Mouse (Mus musculus) effector memory CD4-positive, alpha-beta T cell, adult 7 months (primary cell): ENCODE results near the gene Bmt2. TPM values are rescaled to one million over a fixed set of nuclear protein-coding genes. Genes with fewer than 3 reads are reported as not detected.

Source experiments
- polyA plus RNA-seq: library from polyadenylated mRNA; unstranded; fragments of 100-300 nt; shearing (Covaris generic); gene quantifications from one replicate; pipeline ENCODE4 v1.2.1, GENCODE M21; 2017

Gene Bmt2
- polyA plus RNA-seq, result 29.7 TPM

GRCm38 (mm10) chr6:13677818-13678282 lies at the start of gene Bmt2:
Gene Bmt2 (minus strand): TSS chr6:13677966.

GRCm38 (mm10) chr6:13607621-13608493 lies 69.9 kb downstream of the Bmt2 start, which contains the start of gene Tmem168:
Gene Tmem168 (minus strand): TSS chr6:13608100.

Other genes starting within 250 kb of the Bmt2 start
- 63.0 TPM for gene Tmem168, start 69.9 kb downstream of the Bmt2 start, polyA plus RNA-seq
- not detected for gene Gpr85, start 162.0 kb upstream of the Bmt2 start, polyA plus RNA-seq
- 92.4 TPM for gene 2610001J05Rik, start 193.6 kb upstream of the Bmt2 start, polyA plus RNA-seq